Mouse (Mus musculus): ENCODE results near the gene S100a3.

S100a3 gene

GRCm38 (mm10) chr3:90560008-90560628, at the start of gene S100a3:
Gene S100a3 (plus strand): TSS chr3:90560578.
- no peak for DNase-seq

- DNase-seq, result no peak
Measured at GRCm38 (mm10) chr3:90512276-90512675, 48.1 kb upstream of the S100a3 start.

GRCm38 (mm10) chr3:90512948-90513642, 47.3 kb upstream of the S100a3 start:
- DNase-seq, result no peak

- peak; percentile 27 to 30 for DNase-seq
Measured at GRCm38 (mm10) chr3:90513796-90514590, 46.4 kb upstream of the S100a3 start, which contains the start of the genes S100a1 and S100a13. Gene S100a1 (minus strand): TSS chr3:90514392. Gene S100a13 (plus strand): TSS chr3:90514435.

- DNase-seq, result peak; percentile 57 to 60
Measured at GRCm38 (mm10) chr3:90514691-90515090, 45.7 kb upstream of the S100a3 start.

- DNase-seq, result no peak
Measured at GRCm38 (mm10) chr3:90515242-90515641, 45.1 kb upstream of the S100a3 start.

GRCm38 (mm10) chr3:90515789-90516188, 44.6 kb upstream of the S100a3 start:
- no peak for DNase-seq

GRCm38 (mm10) chr3:90517711-90518110, 42.7 kb upstream of the S100a3 start:
- no peak for DNase-seq

- peak; percentile 32 to 43 for DNase-seq
Measured at GRCm38 (mm10) chr3:90525421-90525820, 35.0 kb upstream of the S100a3 start.

- DNase-seq, result no peak
Measured at GRCm38 (mm10) chr3:90526076-90526475, 34.3 kb upstream of the S100a3 start.

- no peak for DNase-seq
Measured at GRCm38 (mm10) chr3:90526580-90526979, 33.8 kb upstream of the S100a3 start, which contains the start of gene S100a14. Gene S100a14 (plus strand): TSS chr3:90526856.

GRCm38 (mm10) chr3:90527291-90527873, 33.0 kb upstream of the S100a3 start:
- DNase-seq, result no peak

- DNase-seq, result no peak
Measured at GRCm38 (mm10) chr3:90531713-90532112, 28.7 kb upstream of the S100a3 start.

- DNase-seq, result no peak
Measured at GRCm38 (mm10) chr3:90535446-90535845, 24.9 kb upstream of the S100a3 start.

- no peak for DNase-seq
Measured at GRCm38 (mm10) chr3:90537141-90537904, 23.1 kb upstream of the S100a3 start, which contains the start of gene S100a16. Gene S100a16 (plus strand): TSS chr3:90537254.

- DNase-seq, result no peak
Measured at GRCm38 (mm10) chr3:90537905-90538296, 22.5 kb upstream of the S100a3 start.

- no peak for DNase-seq
Measured at GRCm38 (mm10) chr3:90540904-90541303, 19.5 kb upstream of the S100a3 start.

- no peak for DNase-seq
Measured at GRCm38 (mm10) chr3:90549676-90550420, 10.5 kb upstream of the S100a3 start.

GRCm38 (mm10) chr3:90550421-90550790, 10.0 kb upstream of the S100a3 start:
- no peak for DNase-seq

GRCm38 (mm10) chr3:90552231-90552630, 8.1 kb upstream of the S100a3 start:
- no peak for DNase-seq

- DNase-seq, result no peak
Measured at GRCm38 (mm10) chr3:90555954-90556353, 4.4 kb upstream of the S100a3 start.

- DNase-seq, result no peak
Measured at GRCm38 (mm10) chr3:90574691-90575090, 14.3 kb downstream of the S100a3 start.
